Mouse (Mus musculus) forebrain, postnatal 0 days (tissue): ENCODE measurements around the gene Aqp2. TPM values are rescaled to one million over a fixed set of nuclear protein-coding genes. Genes with fewer than 3 reads are reported as not detected.

Source experiments
- ATAC-seq: fragments of 200-750 bp; cut with Nextera tagmentation; 2 replicates; pipeline ENCODE4 v1.8.0; 2017; ENCODE audit warnings: mild to moderate bottlenecking, moderate library complexity
- DNase-seq: peaks from one replicate; pipeline ENCODE4 v3.0.0-alpha.2; 2015
- H3K27ac ChIP-seq: fragments of 300-500 bp; sonication (generic); 2 replicates; pipeline ENCODE4 v1.5.1; 2014; ENCODE audit warnings: low read depth, mild to moderate bottlenecking, antibody characterized with exemption, low read length, moderate library complexity, mixed read lengths
- H3K27me3 ChIP-seq: fragments of 300-500 bp; sonication (generic); 2 replicates; pipeline ENCODE4 v1.6.1; 2014; ENCODE audit warnings: mild to moderate bottlenecking, low read length, mixed read lengths; ENCODE audit not compliant: insufficient read depth
- H3K36me3 ChIP-seq: fragments of 300-500 bp; sonication (generic); 2 replicates; pipeline ENCODE4 v1.6.1; 2014; ENCODE audit warnings: mild to moderate bottlenecking, moderate library complexity; ENCODE audit not compliant: insufficient read depth
- H3K4me1 ChIP-seq: fragments of 300-500 bp; sonication (generic); 2 replicates; pipeline ENCODE4 v1.6.1; 2014; ENCODE audit warnings: antibody characterized with exemption; ENCODE audit not compliant: insufficient read depth
- H3K4me2 ChIP-seq: fragments of 300-500 bp; sonication (generic); 2 replicates; pipeline ENCODE4 v1.6.1; 2014; ENCODE audit warnings: low read depth, mild to moderate bottlenecking, moderate library complexity
- H3K4me3 ChIP-seq: fragments of 300-500 bp; sonication (generic); 2 replicates; pipeline ENCODE4 v1.5.1; 2014; ENCODE audit warnings: low read depth, low read length, mixed read lengths
- H3K9ac ChIP-seq: fragments of 300-500 bp; sonication (generic); 2 replicates; pipeline ENCODE4 v1.6.1; 2014; ENCODE audit warnings: mild to moderate bottlenecking
- H3K9me3 ChIP-seq: fragments of 300-500 bp; sonication (generic); 2 replicates; pipeline ENCODE4 v1.6.1; 2016; ENCODE audit warnings: low read length
- CTCF ChIP-seq: sonication (generic); IDR thresholded peaks from 2 replicates; pipeline ENCODE4 v1.5.1; 2016; ENCODE audit warnings: antibody characterized with exemption, control low read depth, low read depth
- WGBS: fragments of 180-500 bp; shearing (Covaris S2); extraction: QIAGEN DNeasy Blood & Tissue Kit; methylation state at CpG from one replicate; pipeline ENCODE4 v1.1.7; 2014; 5-methylcytosine and 5-hydroxymethylcytosine counted together
- polyA plus RNA-seq: library from polyadenylated mRNA; unstranded; fragments of >200 nt; fragmentation: Nextera tagmentation; extraction: Ambion mirVana; gene quantifications from 2 replicates; pipeline ENCODE4 v1.2.1, GENCODE M21; 2015
- total RNA-seq: library from RNA; depleted of rRNA; stranded (reverse); fragments of >200 nt; gene quantifications from 2 replicates; pipeline ENCODE4 v1.2.3, GENCODE M21; 2014

Aqp2 gene
- total and polyA plus RNA-seq, 2 experiments from 2014 or later = not detected

DNA sequence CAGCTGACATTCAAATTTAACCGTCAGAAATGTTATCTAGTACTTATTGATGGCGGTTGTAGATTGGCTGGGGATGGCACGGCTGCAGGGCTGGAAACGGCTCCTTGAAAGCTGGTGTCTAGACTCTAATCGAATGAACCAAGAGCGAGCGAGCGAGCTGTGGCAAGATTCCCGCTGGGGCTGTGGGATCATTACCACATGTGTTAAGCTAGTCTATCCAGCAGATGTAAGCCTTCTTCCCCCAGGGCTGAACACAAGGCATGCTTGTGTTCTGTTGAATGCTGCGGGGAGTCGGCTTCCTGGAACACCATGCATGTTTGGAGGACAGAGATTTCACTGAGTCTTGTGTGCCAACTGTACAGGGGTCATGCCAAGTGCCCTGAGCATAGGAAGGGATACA lies 32.3 kb upstream of the Aqp2 start:
- WGBS = 57% methylated on average over 11 of the region's 11 CpGs
- DNase-seq = peak; percentile 26
- H3K36me3 ChIP-seq = no peaks in the 10 kb centered on the region; the same call in 1 of the 2 replicates
- H3K4me1 ChIP-seq = no peaks in the 10 kb centered on the region
- ATAC-seq = peak; percentile 38; the same call in 1 of the 2 replicates
- H3K4me3 ChIP-seq = no peak overlapping the region
- H3K9me3 ChIP-seq = no peaks in the 10 kb centered on the region
- no peak overlapping the region for H3K9ac ChIP-seq
- no peak overlapping the region for H3K4me2 ChIP-seq
- no peaks in the 10 kb centered on the region for H3K27me3 ChIP-seq
- no peak overlapping the region for H3K27ac ChIP-seq
- no peak for TF ChIP-seq CTCF

DNA sequence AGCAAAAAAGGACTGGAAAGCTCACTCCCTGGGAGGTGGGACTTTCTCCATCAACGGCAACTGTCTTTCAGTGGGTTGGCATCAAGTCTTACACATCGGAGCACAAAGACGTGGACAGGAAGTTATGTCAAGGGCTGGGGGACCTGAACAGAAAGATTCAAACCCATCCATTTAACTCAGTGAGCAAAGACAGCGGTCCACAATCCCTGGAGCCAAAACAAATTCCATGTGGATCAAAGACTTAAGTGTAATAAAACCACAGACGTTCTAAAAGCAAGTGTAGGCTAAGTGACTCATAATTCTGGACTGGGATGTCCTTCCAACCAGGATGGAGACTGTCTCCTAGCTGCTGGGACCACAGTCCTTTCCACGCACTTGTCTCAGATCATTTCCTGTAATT lies 31.1 kb upstream of the Aqp2 start:
- no peak for ATAC-seq
- H3K4me3 ChIP-seq = no peak overlapping the region
- no peak for DNase-seq
- no peak for TF ChIP-seq CTCF
- 84% methylated on average over 6 of the region's 6 CpGs for WGBS
- H3K4me1 ChIP-seq = no peaks in the 10 kb centered on the region
- no peak overlapping the region for H3K4me2 ChIP-seq
- H3K9me3 ChIP-seq = no peaks in the 10 kb centered on the region
- H3K36me3 ChIP-seq = no peaks in the 10 kb centered on the region; the same call in 1 of the 2 replicates
- no peak overlapping the region for H3K27ac ChIP-seq
- no peak overlapping the region for H3K9ac ChIP-seq
- no peaks in the 10 kb centered on the region for H3K27me3 ChIP-seq

DNA sequence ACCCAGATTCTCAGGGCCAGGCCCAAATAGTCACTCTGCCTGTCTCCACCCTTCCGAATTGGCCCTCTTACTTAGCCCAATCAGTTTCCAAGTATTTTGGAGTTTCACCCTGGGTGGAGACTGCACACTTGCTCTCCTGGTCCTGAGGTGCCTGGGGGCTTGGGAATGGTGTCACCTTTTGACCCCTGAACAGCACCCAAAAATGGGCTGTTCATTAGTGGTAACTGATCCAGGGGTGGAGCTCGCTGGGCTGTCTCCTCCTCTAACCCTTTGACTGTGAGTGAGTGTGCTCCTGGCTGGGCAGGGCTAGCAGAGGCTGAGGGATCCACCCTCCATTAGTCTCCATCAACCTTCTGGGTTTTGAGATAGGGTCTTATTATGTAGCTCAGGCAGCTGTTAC lies 29.0 kb upstream of the Aqp2 start:
- TF ChIP-seq CTCF = no peak
- H3K27me3 ChIP-seq = no peaks in the 10 kb centered on the region
- H3K4me1 ChIP-seq = no peaks in the 10 kb centered on the region
- H3K27ac ChIP-seq = no peak overlapping the region
- H3K36me3 ChIP-seq = no peaks in the 10 kb centered on the region; the same call in 1 of the 2 replicates
- DNase-seq (no peak), ATAC-seq (no peak)
- H3K4me2 ChIP-seq = no peak overlapping the region
- 55% methylated on average over 2 of the region's 2 CpGs for WGBS
- H3K9me3 ChIP-seq = no peaks in the 10 kb centered on the region
- H3K9ac ChIP-seq = no peak overlapping the region
- H3K4me3 ChIP-seq = no peak overlapping the region

DNA sequence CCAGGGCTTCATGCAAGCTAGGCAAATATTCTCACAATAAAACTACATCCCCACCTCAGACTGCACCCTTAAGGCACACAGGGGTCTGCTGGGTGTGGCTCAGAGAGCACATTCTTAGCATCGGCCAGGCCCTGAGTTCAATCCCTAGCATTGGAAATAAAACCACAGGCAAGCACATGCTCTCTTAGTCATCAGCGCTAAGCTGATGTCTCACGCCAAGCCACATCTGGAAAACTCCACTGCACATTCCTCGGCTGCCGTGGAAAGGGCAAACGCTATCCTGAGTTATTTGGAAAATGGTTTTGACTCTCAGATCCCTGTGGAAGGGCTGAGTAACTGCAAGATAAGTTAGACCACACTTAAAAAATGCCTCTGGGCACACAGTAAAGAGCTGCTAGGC lies 25.1 kb upstream of the Aqp2 start:
- Histone ChIP-seq H3K4me3 (no peak overlapping the region), H3K4me2 (no peak overlapping the region), H3K9ac (no peak overlapping the region), H3K27me3 (no peaks in the 10 kb centered on the region), H3K9me3 (no peaks in the 10 kb centered on the region), H3K36me3 (no peaks in the 10 kb centered on the region; the same call in 1 of the 2 replicates), H3K4me1 (no peaks in the 10 kb centered on the region), H3K27ac (no peak overlapping the region)
- WGBS = 88% methylated on average over 6 of the region's 6 CpGs
- DNase-seq (no peak), ATAC-seq (no peak)
- no peak for TF ChIP-seq CTCF

DNA sequence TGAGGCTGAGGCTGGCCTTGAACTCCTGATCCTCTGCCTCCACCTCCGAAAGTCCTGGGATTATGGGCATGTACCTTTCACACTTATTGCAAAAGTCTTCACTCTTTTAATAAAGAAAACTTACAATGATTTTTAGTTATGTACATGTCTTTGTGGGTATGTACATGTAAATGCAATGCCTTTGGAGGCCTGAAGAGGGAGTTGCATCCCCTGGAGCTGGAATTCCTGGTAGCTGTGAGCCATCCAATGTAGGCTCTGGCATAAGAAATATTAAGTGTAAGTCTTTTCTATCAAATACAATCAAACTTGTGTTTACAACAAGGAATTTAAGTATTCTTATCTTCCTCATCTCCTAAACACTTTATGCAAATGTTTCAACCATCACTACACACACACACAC lies 19.9 kb upstream of the Aqp2 start:
- DNase-seq = no peak
- Histone ChIP-seq H3K27ac (no peak overlapping the region), H3K36me3 (no peaks in the 10 kb centered on the region), H3K9me3 (no peaks in the 10 kb centered on the region), H3K4me2 (no peak overlapping the region), H3K27me3 (no peaks in the 10 kb centered on the region), H3K4me3 (no peak overlapping the region), H3K9ac (no peak overlapping the region), H3K4me1 (no peaks in the 10 kb centered on the region)
- WGBS = 89% methylated on average over 1 of the region's 1 CpGs
- no peak for TF ChIP-seq CTCF
- no peak for ATAC-seq

DNA sequence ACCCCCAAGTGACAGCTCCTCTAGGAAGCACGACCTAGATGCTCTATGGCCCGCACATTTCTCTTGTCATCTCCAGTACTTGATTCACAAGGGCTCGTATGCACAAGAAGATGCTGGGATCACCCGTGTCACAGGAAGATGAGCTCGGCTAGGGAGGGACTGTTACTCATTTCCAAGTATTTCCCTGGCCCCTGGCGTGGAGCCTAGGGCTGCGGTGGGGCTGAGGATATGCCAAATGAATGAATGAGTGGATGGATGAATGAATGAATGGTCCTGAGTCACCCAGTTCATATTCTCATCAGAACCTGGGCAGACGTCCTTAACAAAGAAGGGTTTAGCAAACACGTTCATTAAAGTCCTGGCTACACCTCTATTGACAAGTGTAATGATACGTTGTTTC lies 18.6 kb upstream of the Aqp2 start:
- 48% methylated on average over 10 of the region's 10 CpGs for WGBS
- Histone ChIP-seq H3K4me2 (no peak overlapping the region), H3K9me3 (no peaks in the 10 kb centered on the region), H3K36me3 (no peaks in the 10 kb centered on the region), H3K4me3 (no peak overlapping the region), H3K9ac (no peak overlapping the region), H3K27me3 (no peaks in the 10 kb centered on the region), H3K4me1 (no peaks in the 10 kb centered on the region), H3K27ac (no peak overlapping the region)
- ATAC-seq (no peak), DNase-seq (no peak)
- TF ChIP-seq CTCF = no peak

DNA sequence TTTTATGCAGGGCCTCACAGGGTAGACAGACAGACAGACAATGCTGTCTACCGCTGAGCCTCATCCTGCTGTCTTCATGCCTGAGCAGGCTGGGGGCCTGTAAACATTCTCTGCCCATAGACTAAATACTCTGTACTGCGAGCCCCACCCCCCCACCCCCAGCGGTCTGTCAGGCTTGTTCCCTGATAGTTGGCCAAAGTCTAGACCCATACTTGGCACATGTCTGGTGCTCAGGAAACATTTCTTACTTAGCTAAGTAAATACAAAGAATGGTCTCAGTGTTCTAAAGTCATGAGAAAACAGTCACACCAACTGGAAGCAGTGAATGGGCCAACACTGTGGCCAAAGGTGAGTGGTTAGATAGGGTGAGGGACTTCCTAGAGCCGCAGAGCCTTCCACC lies 11.5 kb upstream of the Aqp2 start:
- H3K9me3 ChIP-seq = no peaks in the 10 kb centered on the region
- no peaks in the 10 kb centered on the region for H3K4me1 ChIP-seq
- no peak overlapping the region for H3K27ac ChIP-seq
- no peaks in the 10 kb centered on the region for H3K36me3 ChIP-seq
- no peak overlapping the region for H3K4me2 ChIP-seq
- DNase-seq (no peak), ATAC-seq (no peak)
- no peaks in the 10 kb centered on the region for H3K27me3 ChIP-seq
- no peak for TF ChIP-seq CTCF
- 71% methylated on average over 4 of the region's 4 CpGs for WGBS
- H3K4me3 ChIP-seq = no peak overlapping the region
- H3K9ac ChIP-seq = no peak overlapping the region

DNA sequence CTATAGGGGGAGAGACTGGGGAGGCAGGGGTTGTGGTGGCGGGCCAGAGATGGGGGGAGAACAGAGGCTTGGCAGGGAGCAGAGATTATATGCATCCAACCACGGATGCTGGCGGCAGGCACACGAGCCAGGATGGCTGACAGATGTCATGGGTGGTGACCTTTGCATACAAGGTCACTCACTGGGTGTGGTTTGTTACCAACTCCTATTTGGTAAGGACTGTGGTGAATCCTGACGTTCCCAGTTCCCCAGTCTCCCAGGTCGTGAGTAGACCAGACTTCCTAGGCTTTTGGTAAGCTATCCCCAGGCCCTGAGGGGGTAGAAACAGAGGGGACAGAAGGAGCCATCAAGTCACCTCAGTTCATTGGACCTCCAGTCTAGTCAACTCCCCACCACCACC lies 10.2 kb upstream of the Aqp2 start:
- WGBS = 81% methylated on average over 6 of the region's 6 CpGs
- Histone ChIP-seq H3K27me3 (no peaks in the 10 kb centered on the region), H3K9me3 (no peaks in the 10 kb centered on the region), H3K36me3 (no peaks in the 10 kb centered on the region), H3K4me3 (no peak overlapping the region), H3K4me1 (no peaks in the 10 kb centered on the region), H3K4me2 (no peak overlapping the region), H3K27ac (no peak overlapping the region), H3K9ac (no peak overlapping the region)
- no peak for TF ChIP-seq CTCF
- ATAC-seq = no peak
- DNase-seq = no peak
